Mouse (Mus musculus) lung, embryonic 14.5 days (tissue): ENCODE measurements around the gene Tsga13. TPM values are rescaled to one million over a fixed set of nuclear protein-coding genes. Genes with fewer than 3 reads are reported as not detected.

ENCODE experiments used
- ATAC-seq: fragments of 200-750 bp; cut with Nextera tagmentation; 2 replicates; pipeline ENCODE4 v1.8.0; 2017; ENCODE audit warnings: mild to moderate bottlenecking, moderate TSS enrichment, moderate library complexity; ENCODE audit not compliant: insufficient read depth
- DNase-seq: peaks from one replicate; pipeline ENCODE4 v3.0.0-alpha.2; 2015
- H3K27ac ChIP-seq: fragments of 300-500 bp; sonication (generic); 2 replicates; pipeline ENCODE4 v1.5.1; 2014; ENCODE audit warnings: low read depth, mild to moderate bottlenecking, moderate library complexity
- H3K27me3 ChIP-seq: fragments of 300-500 bp; sonication (generic); 2 replicates; pipeline ENCODE4 v1.6.1; 2014; ENCODE audit warnings: low read length, control low read depth; ENCODE audit not compliant: insufficient read depth
- H3K36me3 ChIP-seq: fragments of 300-500 bp; sonication (generic); 2 replicates; pipeline ENCODE4 v1.6.1; 2014; ENCODE audit warnings: control low read depth; ENCODE audit not compliant: insufficient read depth
- H3K4me1 ChIP-seq: fragments of 300-500 bp; sonication (generic); 2 replicates; pipeline ENCODE4 v1.6.1; 2014; ENCODE audit warnings: antibody characterized with exemption, control low read depth; ENCODE audit not compliant: insufficient read depth
- H3K4me2 ChIP-seq: fragments of 300-500 bp; sonication (generic); 2 replicates; pipeline ENCODE4 v1.6.1; 2014; ENCODE audit warnings: mild to moderate bottlenecking
- H3K4me3 ChIP-seq: fragments of 300-500 bp; sonication (generic); 2 replicates; pipeline ENCODE4 v1.5.1; 2014; ENCODE audit warnings: low read depth, low read length
- H3K9ac ChIP-seq: fragments of 300-500 bp; sonication (generic); 2 replicates; pipeline ENCODE4 v1.6.1; 2014
- H3K9me3 ChIP-seq: fragments of 300-500 bp; sonication (generic); 2 replicates; pipeline ENCODE4 v1.6.1; 2016; ENCODE audit warnings: low read depth, low read length, control low read depth
- CTCF ChIP-seq: IDR thresholded peaks from 2 replicates; pipeline ENCODE4 v1.5.1; 2016; ENCODE audit warnings: antibody characterized with exemption, low read depth
- WGBS: fragments of 180-500 bp; shearing (Covaris S2); extraction: QIAGEN DNeasy Blood & Tissue Kit; methylation state at CpG from one replicate; pipeline ENCODE4 v1.1.7; 2014; 5-methylcytosine and 5-hydroxymethylcytosine counted together
- polyA plus RNA-seq: library from polyadenylated mRNA; unstranded; fragments of >200 nt; fragmentation: Nextera tagmentation; extraction: Ambion mirVana; gene quantifications from 2 replicates; pipeline ENCODE4 v1.2.1, GENCODE M21; 2014

Gene Tsga13
- polyA plus RNA-seq, 1 experiment from 2014 or later = 0.25 TPM

- Histone ChIP-seq H3K4me1 (no peaks in the 10 kb centered on the region), H3K27me3 (no peaks in the 10 kb centered on the region), H3K4me2 (peak overlapping the region; percentile 50), H3K9ac (peak overlapping the region; percentile 0; the same call in 1 of the 2 replicates), H3K27ac (no peak overlapping the region), H3K36me3 (no peaks in the 10 kb centered on the region), H3K9me3 (no peaks in the 10 kb centered on the region), H3K4me3 (peak overlapping the region; percentile 3; the same call in 1 of the 2 replicates)
- no peak for TF ChIP-seq CTCF
- WGBS = 27% methylated on average over 21 of the region's 21 CpGs
- ATAC-seq (no peak), DNase-seq (peak; percentile 58)
These were observed 5.7 kb upstream of the Tsga13 start for GRCm38 (mm10) chr6:30920834-30921675.

GRCm38 (mm10) chr6:30907970-30908369 lies 7.4 kb downstream of the Tsga13 start:
- H3K9ac ChIP-seq = no peak overlapping the region
- WGBS = 56% methylated on average over 3 of the region's 3 CpGs

GRCm38 (mm10) chr6:30904911-30905310 lies 10.5 kb downstream of the Tsga13 start:
- Histone ChIP-seq H3K4me3 (no peak overlapping the region), H3K4me1 (no peaks in the 10 kb centered on the region), H3K9me3 (no peaks in the 10 kb centered on the region), H3K4me2 (no peak overlapping the region), H3K27me3 (no peaks in the 10 kb centered on the region), H3K36me3 (no peaks in the 10 kb centered on the region), H3K27ac (no peak overlapping the region), H3K9ac (no peak overlapping the region)
- DNase-seq (no peak), ATAC-seq (no peak)
- WGBS = 74% methylated on average over 5 of the region's 5 CpGs
- no peak for TF ChIP-seq CTCF

More at GRCm38 (mm10) chr6:30907970-30908369, 7.4 kb downstream of the Tsga13 start:
- no peak for ATAC-seq
- H3K27ac ChIP-seq = no peak overlapping the region
- TF ChIP-seq CTCF = no peak
- H3K4me3 ChIP-seq = no peak overlapping the region
- H3K4me1 ChIP-seq = no peaks in the 10 kb centered on the region
- no peak for DNase-seq
- no peaks in the 10 kb centered on the region for H3K27me3 ChIP-seq
- H3K4me2 ChIP-seq = no peak overlapping the region
- no peaks in the 10 kb centered on the region for H3K36me3 ChIP-seq
- no peaks in the 10 kb centered on the region for H3K9me3 ChIP-seq

- Histone ChIP-seq H3K4me1 (no peaks in the 10 kb centered on the region), H3K4me3 (no peak overlapping the region), H3K9me3 (no peaks in the 10 kb centered on the region), H3K36me3 (no peaks in the 10 kb centered on the region), H3K27ac (no peak overlapping the region), H3K27me3 (no peaks in the 10 kb centered on the region), H3K9ac (no peak overlapping the region), H3K4me2 (no peak overlapping the region)
- 32% methylated on average over 3 of the region's 3 CpGs for WGBS
- DNase-seq (no peak), ATAC-seq (no peak)
- no peak for TF ChIP-seq CTCF
These were observed 11.3 kb downstream of the Tsga13 start for GRCm38 (mm10) chr6:30904033-30904432.

GRCm38 (mm10) chr6:30897520-30897919 lies 17.9 kb downstream of the Tsga13 start:
- H3K27me3 ChIP-seq = no peaks in the 10 kb centered on the region
- 64% methylated on average over 6 of the region's 6 CpGs for WGBS
- no peaks in the 10 kb centered on the region for H3K9me3 ChIP-seq
- no peaks in the 10 kb centered on the region for H3K36me3 ChIP-seq
- no peak overlapping the region for H3K9ac ChIP-seq
- no peak for ATAC-seq
- 0 out of 2 replicates have a peak, but pooled peaks cover 3% of the 10 kb centered on the region for H3K4me1 ChIP-seq
- no peak for TF ChIP-seq CTCF
- peak overlapping the region; percentile 64 for H3K4me2 ChIP-seq
- H3K4me3 ChIP-seq = no peak overlapping the region
- DNase-seq = no peak
- H3K27ac ChIP-seq = no peak overlapping the region

- no peaks in the 10 kb centered on the region for H3K9me3 ChIP-seq
- H3K4me1 ChIP-seq = 0 out of 2 replicates have a peak, but pooled peaks cover 3% of the 10 kb centered on the region
- H3K36me3 ChIP-seq = no peaks in the 10 kb centered on the region
- ATAC-seq (no peak), DNase-seq (no peak)
- H3K27ac ChIP-seq = peak overlapping the region; percentile 95
- no peak for TF ChIP-seq CTCF
- peak overlapping the region; percentile 64 for H3K4me2 ChIP-seq
- H3K27me3 ChIP-seq = no peaks in the 10 kb centered on the region
- WGBS = 12% methylated on average over 8 of the region's 8 CpGs
- H3K4me3 ChIP-seq = peak overlapping the region; percentile 68
- peak overlapping the region; percentile 68 for H3K9ac ChIP-seq
These were observed 18.4 kb downstream of the Tsga13 start for GRCm38 (mm10) chr6:30896986-30897327.

- ATAC-seq (peak; percentile 99), DNase-seq (peak; percentile 99)
- Histone ChIP-seq H3K27me3 (no peaks in the 10 kb centered on the region), H3K9ac (peak within 1 kb of the TSS; percentile 68), H3K4me3 (peak within 1 kb of the TSS; percentile 68), H3K4me1 (0 out of 2 replicates have a peak, but pooled peaks cover 3% of the 10 kb centered on the region), H3K36me3 (no peaks in the 10 kb centered on the region), H3K27ac (peak within 1 kb of the TSS; percentile 95), H3K9me3 (no peaks in the 10 kb centered on the region), H3K4me2 (peak within 1 kb of the TSS; percentile 64)
- WGBS = under 1% methylated on average over 80 of the region's 83 CpGs
- TF ChIP-seq CTCF = 0 out of 2 replicates have a peak, but pooled peaks have one; percentile 7
These were observed 19.0 kb downstream of the Tsga13 start, which contains the start of gene Copg2 for GRCm38 (mm10) chr6:30896195-30896985. Copg2 (minus strand) TSS chr6:30896794.
